Mouse (Mus musculus): ENCODE data around the gene Hoxd1. TPM values are rescaled to one million over a fixed set of nuclear protein-coding genes. Genes with fewer than 3 reads are reported as not detected.

Gene Hoxd1
- polyA plus RNA-seq, 1 experiment from 2014 or later, result 0.49 TPM

- DNase-seq (ENCODE audit: low spot score), result no peak
- H3K36me3 ChIP-seq, result no peaks in the 10 kb centered on the region
- 10% methylated on average over 5 of the region's 5 CpGs for WGBS
- peaks cover 100% of the 10 kb centered on the region for H3K27me3 ChIP-seq (ENCODE audit: insufficient read depth, poor library complexity, severe bottlenecking)
- H3K4me1 ChIP-seq, result peaks cover 14% of the 10 kb centered on the region
- H3K9me3 ChIP-seq, result no peaks in the 10 kb centered on the region
- peak within 1 kb of the TSS; percentile 53 for H3K4me3 ChIP-seq
- peak within 1 kb of the TSS; percentile 3; the same call in 1 of the 2 replicates for H3K27ac ChIP-seq
Observed at GRCm38 (mm10) chr2:74726551-74726950, 36.2 kb upstream of the Hoxd1 start, which contains the start of gene Gm28230. Gene Gm28230 (plus strand): TSS chr2:74726728.

- peaks cover 100% of the 10 kb centered on the region for H3K27me3 ChIP-seq (ENCODE audit: insufficient read depth, poor library complexity, severe bottlenecking)
- H3K4me1 ChIP-seq, result peaks cover 14% of the 10 kb centered on the region
- peak overlapping the region; percentile 3; the same call in 1 of the 2 replicates for H3K27ac ChIP-seq
- no peaks in the 10 kb centered on the region for H3K36me3 ChIP-seq
- H3K4me3 ChIP-seq, result peak overlapping the region; percentile 53
- WGBS, result under 1% methylated on average over 43 of the region's 43 CpGs
- no peak for DNase-seq (ENCODE audit: low spot score)
- no peaks in the 10 kb centered on the region for H3K9me3 ChIP-seq
Observed at GRCm38 (mm10) chr2:74726973-74727639, 35.7 kb upstream of the Hoxd1 start.

- peaks cover 100% of the 10 kb centered on the region for H3K27me3 ChIP-seq (ENCODE audit: insufficient read depth, poor library complexity, severe bottlenecking)
- no peaks in the 10 kb centered on the region for H3K9me3 ChIP-seq
- WGBS, result 1% methylated on average over 25 of the region's 25 CpGs
- H3K4me1 ChIP-seq, result peaks cover 17% of the 10 kb centered on the region
- H3K27ac ChIP-seq, result peak overlapping the region; percentile 3; the same call in 1 of the 2 replicates
- no peak for DNase-seq (ENCODE audit: low spot score)
- no peaks in the 10 kb centered on the region for H3K36me3 ChIP-seq
- peak overlapping the region; percentile 53 for H3K4me3 ChIP-seq
Observed at GRCm38 (mm10) chr2:74727640-74728302, 35.0 kb upstream of the Hoxd1 start.

GRCm38 (mm10) chr2:74728303-74728680, 34.5 kb upstream of the Hoxd1 start:
- Histone ChIP-seq H3K9me3 (no peaks in the 10 kb centered on the region), H3K27ac (no peak overlapping the region), H3K36me3 (no peaks in the 10 kb centered on the region), H3K4me1 (peaks cover 19% of the 10 kb centered on the region), H3K4me3 (no peak overlapping the region), H3K27me3 (ENCODE audit: insufficient read depth, poor library complexity, severe bottlenecking) (peaks cover 100% of the 10 kb centered on the region)
- DNase-seq (ENCODE audit: low spot score), result no peak
- WGBS, result 3% methylated on average over 13 of the region's 13 CpGs

- WGBS, result 11% methylated on average over 8 of the region's 8 CpGs
- Histone ChIP-seq H3K9me3 (no peaks in the 10 kb centered on the region), H3K27ac (no peak overlapping the region), H3K36me3 (no peaks in the 10 kb centered on the region), H3K4me3 (no peak overlapping the region), H3K27me3 (ENCODE audit: insufficient read depth, poor library complexity, severe bottlenecking) (peaks cover 100% of the 10 kb centered on the region), H3K4me1 (peaks cover 20% of the 10 kb centered on the region)
- no peak for DNase-seq (ENCODE audit: low spot score)
Observed at GRCm38 (mm10) chr2:74730331-74730730, 32.4 kb upstream of the Hoxd1 start.

- no peak overlapping the region for H3K27ac ChIP-seq
- H3K36me3 ChIP-seq, result no peaks in the 10 kb centered on the region
- H3K27me3 ChIP-seq (ENCODE audit: insufficient read depth, poor library complexity, severe bottlenecking), result peaks cover 100% of the 10 kb centered on the region
- H3K4me3 ChIP-seq, result no peak overlapping the region
- DNase-seq (ENCODE audit: low spot score), result no peak
- no peaks in the 10 kb centered on the region for H3K9me3 ChIP-seq
- H3K4me1 ChIP-seq, result peaks cover 27% of the 10 kb centered on the region
Observed at GRCm38 (mm10) chr2:74731055-74731454, 31.7 kb upstream of the Hoxd1 start.

- peak overlapping the region; percentile 40; the same call in 1 of the 2 replicates for H3K4me3 ChIP-seq
- no peaks in the 10 kb centered on the region for H3K9me3 ChIP-seq
- WGBS, result 4% methylated on average over 9 of the region's 9 CpGs
- no peaks in the 10 kb centered on the region for H3K36me3 ChIP-seq
- no peak overlapping the region for H3K27ac ChIP-seq
- peaks cover 100% of the 10 kb centered on the region for H3K27me3 ChIP-seq (ENCODE audit: insufficient read depth, poor library complexity, severe bottlenecking)
- no peak for DNase-seq (ENCODE audit: low spot score)
- peaks cover 31% of the 10 kb centered on the region for H3K4me1 ChIP-seq
Observed at GRCm38 (mm10) chr2:74731799-74732512, 30.8 kb upstream of the Hoxd1 start.

GRCm38 (mm10) chr2:74732513-74733316, 30.1 kb upstream of the Hoxd1 start:
- Histone ChIP-seq H3K27ac (no peak overlapping the region), H3K36me3 (no peaks in the 10 kb centered on the region), H3K27me3 (ENCODE audit: insufficient read depth, poor library complexity, severe bottlenecking) (peaks cover 100% of the 10 kb centered on the region), H3K4me3 (peak overlapping the region; percentile 40), H3K4me1 (peaks cover 26% of the 10 kb centered on the region), H3K9me3 (no peaks in the 10 kb centered on the region)
- no peak for DNase-seq (ENCODE audit: low spot score)
- WGBS, result under 1% methylated on average over 52 of the region's 52 CpGs

- Histone ChIP-seq H3K4me1 (peaks cover 21% of the 10 kb centered on the region), H3K27ac (no peak overlapping the region), H3K27me3 (ENCODE audit: insufficient read depth, poor library complexity, severe bottlenecking) (peaks cover 100% of the 10 kb centered on the region), H3K36me3 (no peaks in the 10 kb centered on the region), H3K4me3 (peak overlapping the region; percentile 40), H3K9me3 (no peaks in the 10 kb centered on the region)
- DNase-seq (ENCODE audit: low spot score), result no peak
- WGBS, result under 1% methylated on average over 16 of the region's 16 CpGs
Observed at GRCm38 (mm10) chr2:74733317-74733661, 29.5 kb upstream of the Hoxd1 start.

- Histone ChIP-seq H3K27me3 (ENCODE audit: insufficient read depth, poor library complexity, severe bottlenecking) (peaks cover 100% of the 10 kb centered on the region), H3K4me1 (peaks cover 25% of the 10 kb centered on the region), H3K9me3 (no peaks in the 10 kb centered on the region), H3K36me3 (no peaks in the 10 kb centered on the region), H3K27ac (no peak overlapping the region), H3K4me3 (no peak overlapping the region)
- no peak for DNase-seq (ENCODE audit: low spot score)
- WGBS, result 3% methylated on average over 6 of the region's 6 CpGs
Observed at GRCm38 (mm10) chr2:74733765-74734164, 29.0 kb upstream of the Hoxd1 start.

- H3K27me3 ChIP-seq (ENCODE audit: insufficient read depth, poor library complexity, severe bottlenecking), result peaks cover 100% of the 10 kb centered on the region
- no peaks in the 10 kb centered on the region for H3K36me3 ChIP-seq
- no peak overlapping the region for H3K4me3 ChIP-seq
- H3K4me1 ChIP-seq, result peaks cover 25% of the 10 kb centered on the region
- H3K9me3 ChIP-seq, result no peaks in the 10 kb centered on the region
- WGBS, result under 1% methylated on average over 13 of the region's 13 CpGs
- no peak overlapping the region for H3K27ac ChIP-seq
- DNase-seq (ENCODE audit: low spot score), result no peak
Observed at GRCm38 (mm10) chr2:74734451-74734850, 28.3 kb upstream of the Hoxd1 start.

- Histone ChIP-seq H3K4me1 (peaks cover 26% of the 10 kb centered on the region), H3K27ac (no peak overlapping the region), H3K27me3 (ENCODE audit: insufficient read depth, poor library complexity, severe bottlenecking) (peaks cover 100% of the 10 kb centered on the region), H3K9me3 (no peaks in the 10 kb centered on the region), H3K36me3 (no peaks in the 10 kb centered on the region), H3K4me3 (peak overlapping the region; percentile 45)
- WGBS, result under 1% methylated on average over 27 of the region's 27 CpGs
- no peak for DNase-seq (ENCODE audit: low spot score)
Observed at GRCm38 (mm10) chr2:74734996-74735811, 27.6 kb upstream of the Hoxd1 start.

All from heart, embryonic 10.5 days (tissue).